Mouse (Mus musculus): ENCODE data around the gene A330070K13Rik.

Gene A330070K13Rik

GRCm38 (mm10) chr5:130345871-130346270, 38.6 kb downstream of the A330070K13Rik start:
- Histone ChIP-seq H3K36me3 (ENCODE audit: control insufficient read depth, insufficient read depth, low read length, poor library complexity, severe bottlenecking) (no peaks in the 10 kb centered on the region; the same call in 1 of the 2 replicates), H3K27me3 (ENCODE audit: control insufficient read depth, insufficient read depth, low read length, poor library complexity, severe bottlenecking) (no peaks in the 10 kb centered on the region)
- no peak for DNase-seq (ENCODE audit: low read depth, low spot score)

GRCm38 (mm10) chr5:130344999-130345398, 39.4 kb downstream of the A330070K13Rik start:
- Histone ChIP-seq H3K36me3 (ENCODE audit: control insufficient read depth, insufficient read depth, low read length, poor library complexity, severe bottlenecking) (no peaks in the 10 kb centered on the region; the same call in 1 of the 2 replicates), H3K27me3 (ENCODE audit: control insufficient read depth, insufficient read depth, low read length, poor library complexity, severe bottlenecking) (no peaks in the 10 kb centered on the region)
- DNase-seq (ENCODE audit: low read depth, low spot score): no peak

GRCm38 (mm10) chr5:130340656-130341055, 43.8 kb downstream of the A330070K13Rik start:
- Histone ChIP-seq H3K36me3 (ENCODE audit: control insufficient read depth, insufficient read depth, low read length, poor library complexity, severe bottlenecking) (peaks cover 6% of the 10 kb centered on the region), H3K27me3 (ENCODE audit: control insufficient read depth, insufficient read depth, low read length, poor library complexity, severe bottlenecking) (no peaks in the 10 kb centered on the region)
- no peak for DNase-seq (ENCODE audit: low read depth, low spot score)

GRCm38 (mm10) chr5:130335462-130335861, 49.0 kb downstream of the A330070K13Rik start:
- H3K27me3 ChIP-seq (ENCODE audit: control insufficient read depth, insufficient read depth, low read length, poor library complexity, severe bottlenecking): no peaks in the 10 kb centered on the region
- H3K36me3 ChIP-seq (ENCODE audit: control insufficient read depth, insufficient read depth, low read length, poor library complexity, severe bottlenecking): peaks cover 8% of the 10 kb centered on the region
- no peak for DNase-seq (ENCODE audit: low read depth, low spot score)

- no peaks in the 10 kb centered on the region for H3K27me3 ChIP-seq (ENCODE audit: control insufficient read depth, insufficient read depth, low read length, poor library complexity, severe bottlenecking)
- H3K36me3 ChIP-seq (ENCODE audit: control insufficient read depth, insufficient read depth, low read length, poor library complexity, severe bottlenecking): peaks cover 9% of the 10 kb centered on the region; the same call in 1 of the 2 replicates
- DNase-seq (ENCODE audit: low read depth, low spot score): no peak
Measured at GRCm38 (mm10) chr5:130333971-130334370, 50.5 kb downstream of the A330070K13Rik start.

GRCm38 (mm10) chr5:130333566-130333965, 50.9 kb downstream of the A330070K13Rik start:
- peaks cover 11% of the 10 kb centered on the region for H3K36me3 ChIP-seq (ENCODE audit: control insufficient read depth, insufficient read depth, low read length, poor library complexity, severe bottlenecking)
- DNase-seq (ENCODE audit: low read depth, low spot score): no peak
- H3K27me3 ChIP-seq (ENCODE audit: control insufficient read depth, insufficient read depth, low read length, poor library complexity, severe bottlenecking): no peaks in the 10 kb centered on the region

GRCm38 (mm10) chr5:130331206-130331605, 53.2 kb downstream of the A330070K13Rik start:
- peaks cover 8% of the 10 kb centered on the region for H3K36me3 ChIP-seq (ENCODE audit: control insufficient read depth, insufficient read depth, low read length, poor library complexity, severe bottlenecking)
- no peaks in the 10 kb centered on the region for H3K27me3 ChIP-seq (ENCODE audit: control insufficient read depth, insufficient read depth, low read length, poor library complexity, severe bottlenecking)
- no peak for DNase-seq (ENCODE audit: low read depth, low spot score)

- DNase-seq (ENCODE audit: low read depth, low spot score): no peak
- Histone ChIP-seq H3K36me3 (ENCODE audit: control insufficient read depth, insufficient read depth, low read length, poor library complexity, severe bottlenecking) (peaks cover 8% of the 10 kb centered on the region), H3K27me3 (ENCODE audit: control insufficient read depth, insufficient read depth, low read length, poor library complexity, severe bottlenecking) (no peaks in the 10 kb centered on the region)
Measured at GRCm38 (mm10) chr5:130330801-130331200, 53.6 kb downstream of the A330070K13Rik start.

GRCm38 (mm10) chr5:130329889-130330288, 54.5 kb downstream of the A330070K13Rik start:
- no peak for DNase-seq (ENCODE audit: low read depth, low spot score)
- H3K27me3 ChIP-seq (ENCODE audit: control insufficient read depth, insufficient read depth, low read length, poor library complexity, severe bottlenecking): no peaks in the 10 kb centered on the region
- peaks cover 6% of the 10 kb centered on the region for H3K36me3 ChIP-seq (ENCODE audit: control insufficient read depth, insufficient read depth, low read length, poor library complexity, severe bottlenecking)

Data from splenic B cell, adult 2 months (primary cell).